Comparison of ENCODE assay signal across 12 mouse cellular contexts in genomic region chr8:121647511-121648215, GRCm38 (mm10). TPM values are rescaled to one million over a fixed set of nuclear protein-coding genes. Genes with fewer than 3 reads are reported as not detected.
DNase-seq lines count a peak whose midpoint lies in the region; ATAC-seq lines count a peak whose summit lies in the region.
"Had no signal": no experiment of that assay in that cellular context is flagged by ENCODE, and none has a peak within 500 bp of the region (broad histone marks: within the 10 kb centered on the region; RNA-seq: fewer than 3 reads in every experiment).

No protein-coding gene starts in this region.

- no peak overlapping the region for H3K27ac ChIP-seq in forebrain, embryonic 15.5 days (replicated peaks)
- H3K27ac ChIP-seq in forebrain, embryonic 12.5 days, result no peak overlapping the region
- H3K27ac ChIP-seq in midbrain, embryonic 13.5 days, result no peak overlapping the region; the same call in 1 of the 2 replicates
- no peak overlapping the region for H3K27ac ChIP-seq in midbrain, embryonic 10.5 days (replicated peaks)

- 87% methylated on average over 12 of the region's 12 CpGs for WGBS in forebrain, embryonic 15.5 days
- 89% methylated on average over 12 of the region's 12 CpGs for WGBS in forebrain, embryonic 12.5 days
- WGBS in midbrain, embryonic 13.5 days, result 83% methylated on average over 12 of the region's 12 CpGs
- WGBS in midbrain, embryonic 10.5 days, result 90% methylated on average over 12 of the region's 12 CpGs

- peaks cover 85% of the 10 kb centered on the region for H3K4me1 ChIP-seq in forebrain, embryonic 15.5 days
- peaks cover 73% of the 10 kb centered on the region for H3K4me1 ChIP-seq in forebrain, embryonic 12.5 days
- H3K4me1 ChIP-seq in midbrain, embryonic 13.5 days (replicated peaks), result peaks cover 89% of the 10 kb centered on the region
- H3K4me1 ChIP-seq in midbrain, embryonic 10.5 days, result peaks cover 80% of the 10 kb centered on the region

- no peak overlapping the region for H3K9ac ChIP-seq in forebrain, embryonic 15.5 days (replicated peaks)
- no peak overlapping the region for H3K9ac ChIP-seq in forebrain, embryonic 12.5 days
- no peak overlapping the region; the same call in 1 of the 2 replicates for H3K9ac ChIP-seq in midbrain, embryonic 13.5 days (replicated peaks)

- no peak for DNase-seq in midbrain, embryonic 10.5 days (ENCODE audit: low spot score)
- DNase-seq in kidney, postnatal 25 days, result peak; percentile 65 to 81
- no peak for DNase-seq in natural killer cell, adult 2 months (ENCODE audit: low spot score in 2 of 2)
- DNase-seq in layer of hippocampus, postnatal 10 days (ENCODE audit: low spot score in 2 of 2), result no peak
- no peak for DNase-seq in spleen, postnatal 4 days (ENCODE audit: low spot score in 2 of 2)
- DNase-seq: cerebellum, adult 11-12 months; gastrocnemius, postnatal 36 days; lung, postnatal 14 days had no signal

- H3K4me2 ChIP-seq in forebrain, embryonic 15.5 days (replicated peaks), result peak overlapping the region; percentile 99; the same call in 1 of the 2 replicates
- no peak overlapping the region for H3K4me2 ChIP-seq in forebrain, embryonic 12.5 days
- H3K4me2 ChIP-seq in midbrain, embryonic 13.5 days (replicated peaks), result peak overlapping the region; percentile 94

- no peaks in the 10 kb centered on the region for H3K9me3 ChIP-seq in forebrain, embryonic 15.5 days
- no peaks in the 10 kb centered on the region for H3K9me3 ChIP-seq in forebrain, embryonic 12.5 days
- H3K9me3 ChIP-seq in midbrain, embryonic 13.5 days, result no peaks in the 10 kb centered on the region
- no peaks in the 10 kb centered on the region for H3K9me3 ChIP-seq in midbrain, embryonic 10.5 days (replicated peaks)

- H3K36me3 ChIP-seq in forebrain, embryonic 15.5 days, result no peaks in the 10 kb centered on the region
- 0 out of 2 replicates have a peak, but pooled peaks cover 9% of the 10 kb centered on the region for H3K36me3 ChIP-seq in forebrain, embryonic 12.5 days (replicated peaks)
- peaks cover 3% of the 10 kb centered on the region; the same call in 1 of the 2 replicates for H3K36me3 ChIP-seq in midbrain, embryonic 13.5 days
- peaks cover 26% of the 10 kb centered on the region for H3K36me3 ChIP-seq in midbrain, embryonic 10.5 days

- ATAC-seq in forebrain, embryonic 15.5 days (replicated peaks), result no peak
- ATAC-seq in forebrain, embryonic 12.5 days (ENCODE audit: low FRiP score), result no peak
- no peak for ATAC-seq in midbrain, embryonic 13.5 days

- H3K27me3 ChIP-seq in forebrain, embryonic 15.5 days, result no peaks in the 10 kb centered on the region
- H3K27me3 ChIP-seq in forebrain, embryonic 12.5 days, result no peaks in the 10 kb centered on the region
- no peaks in the 10 kb centered on the region for H3K27me3 ChIP-seq in midbrain, embryonic 13.5 days
- H3K27me3 ChIP-seq in midbrain, embryonic 10.5 days (ENCODE audit: low read depth, poor library complexity, severe bottlenecking), result no peaks in the 10 kb centered on the region

- peak overlapping the region; percentile 94; the same call in 1 of the 2 replicates for H3K4me3 ChIP-seq in forebrain, embryonic 15.5 days
- no peak overlapping the region for H3K4me3 ChIP-seq in forebrain, embryonic 12.5 days (replicated peaks)
- 0 out of 2 replicates have a peak overlapping the region, but pooled peaks have one; percentile 97 for H3K4me3 ChIP-seq in midbrain, embryonic 13.5 days (replicated peaks)
- no peak overlapping the region for H3K4me3 ChIP-seq in midbrain, embryonic 10.5 days
- H3K4me3 ChIP-seq: erythroblast, embryonic 14.5 days had no signal

RNA-seq across cellular contexts. Expression of gene Zcchc14, which starts 5.0 kb away (rescaled TPM):
- polyA plus RNA-seq in forebrain, embryonic 15.5 days (2015; fragmentation: Nextera tagmentation; extraction: Ambion mirVana), result 36.7 and 39.2 TPM in 2 replicates
- polyA plus RNA-seq in forebrain, embryonic 12.5 days (2016; fragmentation: Nextera tagmentation; extraction: Ambion mirVana), result 28.3 and 30.5 TPM in 2 replicates
- 27.6 and 29.5 TPM in 2 replicates for polyA plus RNA-seq in midbrain, embryonic 13.5 days (2015; fragmentation: Nextera tagmentation; extraction: Ambion mirVana)
- 14.9 and 18.6 TPM in 2 replicates for polyA plus RNA-seq in midbrain, embryonic 10.5 days (2016; fragmentation: Nextera tagmentation; extraction: Ambion mirVana)
- total RNA-seq in layer of hippocampus, postnatal 10 days (2021), result 10 to 100 TPM; 93.9 to 95.2 TPM
- polyA plus RNA-seq: erythroblast, embryonic 14.5 days had no signal

RNA-seq across cellular contexts. Expression of gene Map1lc3b, which starts 57.5 kb away (rescaled TPM):
- polyA plus RNA-seq in forebrain, embryonic 15.5 days (2015; fragmentation: Nextera tagmentation; extraction: Ambion mirVana), result 394 and 395 TPM in 2 replicates
- polyA plus RNA-seq in forebrain, embryonic 12.5 days (2016; fragmentation: Nextera tagmentation; extraction: Ambion mirVana), result 248 and 250 TPM in 2 replicates
- polyA plus RNA-seq in midbrain, embryonic 13.5 days (2015; fragmentation: Nextera tagmentation; extraction: Ambion mirVana), result 364 and 371 TPM in 2 replicates
- polyA plus RNA-seq in midbrain, embryonic 10.5 days (2016; fragmentation: Nextera tagmentation; extraction: Ambion mirVana), result 208 and 250 TPM in 2 replicates
- total RNA-seq in layer of hippocampus, postnatal 10 days (2021), result 100 to 1,000 TPM; 142 to 149 TPM

Comparison
In these comparisons a context has a peak if more than half of its experiments do, and no peak if none do; other contexts are left out.
1. H3K4me3 ChIP-seq: peak in forebrain, embryonic 15.5 days (single experiment) and midbrain, embryonic 13.5 days (single experiment); none in forebrain, embryonic 12.5 days (single experiment) and midbrain, embryonic 10.5 days (single experiment).
2. DNase-seq: peak in kidney, postnatal 25 days (2 of 2); none in midbrain, embryonic 10.5 days (single experiment), natural killer cell, adult 2 months (0 of 2), layer of hippocampus, postnatal 10 days (0 of 2) and spleen, postnatal 4 days (0 of 2).